Mouse (Mus musculus) heart, embryonic 11.5 days (tissue): Measurements from ENCODE around the gene Il22ra2. TPM values are rescaled to one million over a fixed set of nuclear protein-coding genes. Genes with fewer than 3 reads are reported as not detected.
A peak's percentile ranks its signal among the peaks of the same experiment; 100 is the strongest.

ENCODE experiments used
- ATAC-seq: fragments of 200-750 bp; cut with Nextera tagmentation; replicated peaks from 2 replicates; pipeline ENCODE4 v1.8.0; 2017; ENCODE audit warnings: moderate library complexity; ENCODE audit not compliant: insufficient number of reproducible peaks, low FRiP score, low TSS enrichment
- H3K27ac ChIP-seq: fragments of 300-500 bp; sonication (generic); 2 replicates; pipeline ENCODE4 v1.5.1; 2014; ENCODE audit warnings: mild to moderate bottlenecking, low read depth, low read length
- H3K27me3 ChIP-seq: fragments of 300-500 bp; sonication (generic); 2 replicates; pipeline ENCODE4 v1.6.1; 2014; ENCODE audit warnings: mild to moderate bottlenecking, low read length, mixed read lengths; ENCODE audit not compliant: control insufficient read depth, insufficient read depth
- H3K36me3 ChIP-seq: fragments of 300-500 bp; sonication (generic); 2 replicates; pipeline ENCODE4 v1.6.1; 2014; ENCODE audit warnings: mild to moderate bottlenecking, low read length, moderate library complexity, mixed read lengths; ENCODE audit not compliant: control insufficient read depth, insufficient read depth
- H3K4me1 ChIP-seq: fragments of 300-500 bp; sonication (generic); 2 replicates; pipeline ENCODE4 v1.6.1; 2014; ENCODE audit warnings: low read length; ENCODE audit not compliant: control insufficient read depth, insufficient read depth
- H3K4me2 ChIP-seq: fragments of 300-500 bp; sonication (generic); 2 replicates; pipeline ENCODE4 v1.6.1; 2014; ENCODE audit warnings: mild to moderate bottlenecking, moderate library complexity
- H3K4me3 ChIP-seq: fragments of 300-500 bp; sonication (generic); 2 replicates; pipeline ENCODE4 v1.5.1; 2014; ENCODE audit warnings: low read depth, low read length
- H3K9ac ChIP-seq: fragments of 300-500 bp; sonication (generic); 2 replicates; pipeline ENCODE4 v1.6.1; 2014; ENCODE audit warnings: mild to moderate bottlenecking, low read depth, low read length, moderate library complexity
- H3K9me3 ChIP-seq: fragments of 300-500 bp; sonication (generic); replicated peaks from 2 replicates; pipeline ENCODE4 v1.6.1; 2016; ENCODE audit warnings: low read length; ENCODE audit not compliant: control insufficient read depth
- WGBS: fragments of 180-500 bp; shearing (Covaris S2); extraction: QIAGEN DNeasy Blood & Tissue Kit; methylation state at CpG from one replicate; pipeline ENCODE4 v1.1.7; 2014; ENCODE audit not compliant: insufficient replicate concordance; 5-methylcytosine and 5-hydroxymethylcytosine counted together
- polyA plus RNA-seq: library from polyadenylated mRNA; unstranded; fragments of >200 nt; fragmentation: Nextera tagmentation; extraction: Ambion mirVana; gene quantifications from 2 replicates; pipeline ENCODE4 v1.2.1, GENCODE M21; 2014

Il22ra2 gene
- polyA plus RNA-seq, 1 experiment from 2014 or later: not detected

GRCm38 (mm10) chr10:19613111-19613753 is 8.6 kb upstream of the Il22ra2 start:
- Histone ChIP-seq H3K4me1 (peaks cover 10% of the 10 kb centered on the region), H3K36me3 (0 out of 2 replicates have a peak, but pooled peaks cover 2% of the 10 kb centered on the region), H3K4me2 (peak overlapping the region; percentile 10), H3K9ac (no peak overlapping the region), H3K9me3 (no peaks in the 10 kb centered on the region), H3K27me3 (no peaks in the 10 kb centered on the region), H3K4me3 (no peak overlapping the region), H3K27ac (peak overlapping the region; percentile 59)
- ATAC-seq: no peak
- 31% methylated on average over 7 of the region's 7 CpGs for WGBS

GRCm38 (mm10) chr10:19619736-19620135 is 2.1 kb upstream of the Il22ra2 start:
- no peak overlapping the region for H3K9ac ChIP-seq
- no peak for ATAC-seq
- H3K27ac ChIP-seq: no peak overlapping the region
- H3K36me3 ChIP-seq: no peaks in the 10 kb centered on the region
- H3K9me3 ChIP-seq: no peaks in the 10 kb centered on the region
- H3K4me3 ChIP-seq: no peak overlapping the region
- H3K4me2 ChIP-seq: no peak overlapping the region
- H3K27me3 ChIP-seq: no peaks in the 10 kb centered on the region
- 61% methylated on average over 5 of the region's 5 CpGs for WGBS
- H3K4me1 ChIP-seq: no peaks in the 10 kb centered on the region; the same call in 1 of the 2 replicates

- Histone ChIP-seq H3K9ac (no peak overlapping the region), H3K4me2 (no peak overlapping the region), H3K9me3 (no peaks in the 10 kb centered on the region), H3K27ac (no peak overlapping the region), H3K4me3 (no peak overlapping the region), H3K27me3 (no peaks in the 10 kb centered on the region), H3K4me1 (no peaks in the 10 kb centered on the region), H3K36me3 (no peaks in the 10 kb centered on the region)
- 82% methylated on average over 1 of the region's 1 CpGs for WGBS
- no peak for ATAC-seq
These were observed 2.8 kb downstream of the Il22ra2 start for GRCm38 (mm10) chr10:19624617-19625016.

- Histone ChIP-seq H3K4me2 (no peak overlapping the region), H3K9ac (no peak overlapping the region), H3K9me3 (no peaks in the 10 kb centered on the region), H3K27me3 (no peaks in the 10 kb centered on the region), H3K27ac (no peak overlapping the region), H3K4me3 (no peak overlapping the region), H3K36me3 (no peaks in the 10 kb centered on the region), H3K4me1 (no peaks in the 10 kb centered on the region)
- ATAC-seq: no peak
- WGBS: 90% methylated on average over 2 of the region's 2 CpGs
These were observed 5.5 kb downstream of the Il22ra2 start for GRCm38 (mm10) chr10:19627342-19627741.

- H3K4me3 ChIP-seq: no peak overlapping the region
- H3K27ac ChIP-seq: no peak overlapping the region
- no peaks in the 10 kb centered on the region for H3K36me3 ChIP-seq
- H3K4me1 ChIP-seq: no peaks in the 10 kb centered on the region
- H3K9ac ChIP-seq: no peak overlapping the region
- H3K9me3 ChIP-seq: no peaks in the 10 kb centered on the region
- ATAC-seq: no peak
- no peaks in the 10 kb centered on the region for H3K27me3 ChIP-seq
- WGBS: 81% methylated on average over 4 of the region's 4 CpGs
- H3K4me2 ChIP-seq: no peak overlapping the region
These were observed 6.0 kb downstream of the Il22ra2 start for GRCm38 (mm10) chr10:19627748-19628147.

- H3K9ac ChIP-seq: no peak overlapping the region
- H3K9me3 ChIP-seq: no peaks in the 10 kb centered on the region
- H3K36me3 ChIP-seq: no peaks in the 10 kb centered on the region
- no peak overlapping the region for H3K27ac ChIP-seq
- no peaks in the 10 kb centered on the region for H3K27me3 ChIP-seq
- no peak overlapping the region for H3K4me3 ChIP-seq
- no peak for ATAC-seq
- WGBS: 69% methylated on average over 13 of the region's 13 CpGs
- no peaks in the 10 kb centered on the region for H3K4me1 ChIP-seq
- H3K4me2 ChIP-seq: no peak overlapping the region
These were observed 9.9 kb downstream of the Il22ra2 start for GRCm38 (mm10) chr10:19631616-19632195.

GRCm38 (mm10) chr10:19638851-19639250 is 17.1 kb downstream of the Il22ra2 start:
- Histone ChIP-seq H3K27me3 (no peaks in the 10 kb centered on the region), H3K9ac (no peak overlapping the region), H3K27ac (no peak overlapping the region), H3K4me1 (no peaks in the 10 kb centered on the region), H3K36me3 (no peaks in the 10 kb centered on the region), H3K9me3 (no peaks in the 10 kb centered on the region), H3K4me3 (no peak overlapping the region), H3K4me2 (no peak overlapping the region)
- 80% methylated on average over 5 of the region's 5 CpGs for WGBS
- ATAC-seq: no peak

GRCm38 (mm10) chr10:19639630-19640029 is 17.8 kb downstream of the Il22ra2 start:
- WGBS: 84% methylated on average over 1 of the region's 1 CpGs
- no peaks in the 10 kb centered on the region for H3K36me3 ChIP-seq
- H3K27me3 ChIP-seq: no peaks in the 10 kb centered on the region
- no peak for ATAC-seq
- H3K9ac ChIP-seq: no peak overlapping the region
- no peaks in the 10 kb centered on the region for H3K4me1 ChIP-seq
- H3K27ac ChIP-seq: no peak overlapping the region
- no peak overlapping the region for H3K4me3 ChIP-seq
- no peaks in the 10 kb centered on the region for H3K9me3 ChIP-seq
- no peak overlapping the region for H3K4me2 ChIP-seq

GRCm38 (mm10) chr10:19645119-19645518 is 23.3 kb downstream of the Il22ra2 start:
- Histone ChIP-seq H3K36me3 (no peaks in the 10 kb centered on the region), H3K9ac (no peak overlapping the region), H3K4me1 (no peaks in the 10 kb centered on the region), H3K27me3 (no peaks in the 10 kb centered on the region), H3K4me3 (no peak overlapping the region), H3K27ac (no peak overlapping the region), H3K4me2 (no peak overlapping the region), H3K9me3 (no peaks in the 10 kb centered on the region)
- WGBS: 79% methylated on average over 2 of the region's 2 CpGs
- ATAC-seq: no peak
